Mouse (Mus musculus): ENCODE data around the gene Kcnc3. TPM values are rescaled to one million over a fixed set of nuclear protein-coding genes. Genes with fewer than 3 reads are reported as not detected.

The Kcnc3 gene
- polyA plus RNA-seq, 1 experiment from 2014 or later, result 2.1 TPM

Other genes with a start within 250 kb of the Kcnc3 start
- 2.1 and 2.3 TPM in 2 replicates for gene Syt3, start 206.6 kb upstream of the Kcnc3 start, polyA plus RNA-seq (2015; fragmentation: Nextera tagmentation; extraction: Ambion mirVana)
- 1.1 and 1.4 TPM in 2 replicates for gene 1700008O03Rik, start 204.8 kb upstream of the Kcnc3 start, polyA plus RNA-seq (2015; fragmentation: Nextera tagmentation; extraction: Ambion mirVana)
- 0.88 and 0.98 TPM in 2 replicates for gene Lrrc4b, start 161.6 kb upstream of the Kcnc3 start, polyA plus RNA-seq (2015; fragmentation: Nextera tagmentation; extraction: Ambion mirVana)
- gene Aspdh, start 125.3 kb upstream of the Kcnc3 start, polyA plus RNA-seq (2015; fragmentation: Nextera tagmentation; extraction: Ambion mirVana), result 0.62 and 0.88 TPM in 2 replicates
- gene Josd2, start 122.7 kb upstream of the Kcnc3 start, polyA plus RNA-seq (2015; fragmentation: Nextera tagmentation; extraction: Ambion mirVana), result 109 and 111 TPM in 2 replicates
- gene Emc10, start 94.1 kb upstream of the Kcnc3 start, polyA plus RNA-seq (2015; fragmentation: Nextera tagmentation; extraction: Ambion mirVana), result 107 and 108 TPM in 2 replicates
- gene Fam71e1, start 94.1 kb upstream of the Kcnc3 start, polyA plus RNA-seq (2015; fragmentation: Nextera tagmentation; extraction: Ambion mirVana), result 9.1 and 11.1 TPM in 2 replicates
- 0.45 and 0.65 TPM in 2 replicates for gene Mybpc2, start 66.0 kb upstream of the Kcnc3 start, polyA plus RNA-seq (2015; fragmentation: Nextera tagmentation; extraction: Ambion mirVana)
- gene Spib, start 58.6 kb upstream of the Kcnc3 start, polyA plus RNA-seq (2015; fragmentation: Nextera tagmentation; extraction: Ambion mirVana), result 0.77 and 2.0 TPM in 2 replicates
- gene Pold1, start 41.8 kb upstream of the Kcnc3 start, polyA plus RNA-seq (2015; fragmentation: Nextera tagmentation; extraction: Ambion mirVana), result 108 and 112 TPM in 2 replicates
- gene Nr1h2, start 36.7 kb upstream of the Kcnc3 start, polyA plus RNA-seq (2015; fragmentation: Nextera tagmentation; extraction: Ambion mirVana), result 68.4 and 75.3 TPM in 2 replicates
- 30.9 and 42.2 TPM in 2 replicates for gene Napsa, start 18.3 kb upstream of the Kcnc3 start, polyA plus RNA-seq (2015; fragmentation: Nextera tagmentation; extraction: Ambion mirVana)
- 44.1 and 47.8 TPM in 2 replicates for gene Myh14, start 80.2 kb downstream of the Kcnc3 start, polyA plus RNA-seq (2015; fragmentation: Nextera tagmentation; extraction: Ambion mirVana)
- not detected in 2 replicates for gene Izumo2, start 118.1 kb downstream of the Kcnc3 start, polyA plus RNA-seq (2015; fragmentation: Nextera tagmentation; extraction: Ambion mirVana)
- 40.6 and 46.1 TPM in 2 replicates for gene Vrk3, start 157.7 kb downstream of the Kcnc3 start, polyA plus RNA-seq (2015; fragmentation: Nextera tagmentation; extraction: Ambion mirVana)
- 2.1 and 2.2 TPM in 2 replicates for gene Zfp473, start 160.4 kb downstream of the Kcnc3 start, polyA plus RNA-seq (2015; fragmentation: Nextera tagmentation; extraction: Ambion mirVana)
- 95.6 and 97.7 TPM in 2 replicates for gene Nup62, start 225.4 kb downstream of the Kcnc3 start, polyA plus RNA-seq (2015; fragmentation: Nextera tagmentation; extraction: Ambion mirVana)
- 0.63 and 1.7 TPM in 2 replicates for gene Il4i1, start 225.7 kb downstream of the Kcnc3 start, polyA plus RNA-seq (2015; fragmentation: Nextera tagmentation; extraction: Ambion mirVana)
- 4.9 and 5.0 TPM in 2 replicates for gene Atf5, start 226.0 kb downstream of the Kcnc3 start, polyA plus RNA-seq (2015; fragmentation: Nextera tagmentation; extraction: Ambion mirVana)